Mouse (Mus musculus): ENCODE measurements around the gene Atp2c2. TPM values are rescaled to one million over a fixed set of nuclear protein-coding genes. Genes with fewer than 3 reads are reported as not detected.

The Atp2c2 gene
- total and polyA plus RNA-seq, 3 experiments, result 0.27 to 0.58 TPM; not detected in 1

GRCm38 (mm10) chr8:119715221-119715620 lies 15.4 kb downstream of the Atp2c2 start:
- Histone ChIP-seq H3K9me3 (replicated peaks; ENCODE audit: insufficient read depth, low read length) (no peaks in the 10 kb centered on the region), H3K36me3 (ENCODE audit: control insufficient read depth in 1 of 2, insufficient read depth in 2 of 2, low read length in 2 of 2) (no peaks in the 10 kb centered on the region; a peak in 1 of 4 replicates), H3K79me2 (ENCODE audit: control insufficient read depth, insufficient read depth, low read length, poor library complexity) (no peaks in the 10 kb centered on the region), H3K4me3 (ENCODE audit: control insufficient read depth in 1 of 2, insufficient read depth in 1 of 2, low read depth in 2 of 2, low read length in 2 of 2) (no peak overlapping the region), H3K27ac (ENCODE audit: control insufficient read depth, low read depth, low read length) (no peak overlapping the region), H3K4me1 (ENCODE audit: control insufficient read depth in 1 of 2, insufficient read depth in 2 of 2, low read length in 2 of 2) (peaks cover 0 to 5% of the 10 kb centered on the region in 2 experiments; a peak in 2 of 4 replicates), H3K9ac (ENCODE audit: control insufficient read depth, low read depth, low read length, poor library complexity, severe bottlenecking) (no peak overlapping the region), H3K27me3 (ENCODE audit: control insufficient read depth in 1 of 2, insufficient read depth in 2 of 2, low read length in 2 of 2) (peaks cover 6 to 17% of the 10 kb centered on the region in 2 experiments; a peak in 3 of 4 replicates)
- no peak for TF ChIP-seq POLR2AphosphoS5 (IDR thresholded peaks at IDR 0.05; ENCODE audit: borderline replicate concordance, low read depth, low read length)
- no peak for TF ChIP-seq POLR2AphosphoS2 (IDR thresholded peaks at IDR 0.05; ENCODE audit: low read length)
- TF ChIP-seq ZMIZ1 (IDR thresholded peaks at IDR 0.05; ENCODE audit: low read depth, low read length), result no peak
- TF ChIP-seq EP300 (IDR thresholded peaks at IDR 0.05; ENCODE audit: low read depth in 1 of 2, low read length in 2 of 2), result no peak
- TF ChIP-seq MAX (IDR thresholded peaks at IDR 0.05; ENCODE audit: low read length), result no peak
- TF ChIP-seq E2F4 (IDR thresholded peaks at IDR 0.05; ENCODE audit: borderline replicate concordance, low read depth, low read length), result no peak
- TF ChIP-seq ZKSCAN1 (IDR thresholded peaks at IDR 0.05; ENCODE audit: low read depth, low read length), result no peak
- no peak for TF ChIP-seq BHLHE40 (IDR thresholded peaks at IDR 0.05; ENCODE audit: borderline replicate concordance, low read depth, low read length)
- no peak for TF ChIP-seq KAT2A (conservative IDR thresholded peaks at IDR 0.05; ENCODE audit: low read depth, low read length)
- no peak for TF ChIP-seq NRF1 (IDR thresholded peaks at IDR 0.05; ENCODE audit: insufficient read depth, low read depth, low read length, poor library complexity, severe bottlenecking)
- no peak for TF ChIP-seq ELF1 (IDR thresholded peaks at IDR 0.05; ENCODE audit: low read depth, low read length)
- no peak for TF ChIP-seq SIN3A (IDR thresholded peaks at IDR 0.05; ENCODE audit: low read length)
- TF ChIP-seq ETS1 (IDR thresholded peaks at IDR 0.05; ENCODE audit: low read depth, low read length), result no peak
- TF ChIP-seq USF2 (IDR thresholded peaks at IDR 0.05; ENCODE audit: borderline replicate concordance in 1 of 2, insufficient read depth in 1 of 2, low read depth in 1 of 2, low read length in 2 of 2), result no peak
- TF ChIP-seq MYB (IDR thresholded peaks at IDR 0.05; ENCODE audit: low read depth, low read length), result no peak
- TF ChIP-seq ZC3H11A (IDR thresholded peaks at IDR 0.05; ENCODE audit: low read depth, low read length), result no peak
- TF ChIP-seq CHD1 (IDR thresholded peaks at IDR 0.05; ENCODE audit: low read depth, low read length), result no peak
- TF ChIP-seq MAZ (IDR thresholded peaks at IDR 0.05; ENCODE audit: low read depth, low read length), result no peak
- TF ChIP-seq RCOR1 (IDR thresholded peaks at IDR 0.05; ENCODE audit: low read depth, low read length), result no peak
- DNase-seq (ENCODE audit: low read depth, low spot score), result no peak

- Histone ChIP-seq H3K4me1 (ENCODE audit: control insufficient read depth in 1 of 2, insufficient read depth in 2 of 2, low read length in 2 of 2) (peaks cover 0 to 9% of the 10 kb centered on the region in 2 experiments; a peak in 2 of 4 replicates), H3K36me3 (ENCODE audit: control insufficient read depth in 1 of 2, insufficient read depth in 2 of 2, low read length in 2 of 2) (peaks cover 0 to 2% of the 10 kb centered on the region in 2 experiments; a peak in 2 of 4 replicates), H3K27me3 (ENCODE audit: control insufficient read depth in 1 of 2, insufficient read depth in 2 of 2, low read length in 2 of 2) (peaks cover 6 to 17% of the 10 kb centered on the region in 2 experiments; a peak in 3 of 4 replicates), H3K9ac (ENCODE audit: control insufficient read depth, low read depth, low read length, poor library complexity, severe bottlenecking) (no peak overlapping the region), H3K9me3 (replicated peaks; ENCODE audit: insufficient read depth, low read length) (no peaks in the 10 kb centered on the region), H3K27ac (ENCODE audit: control insufficient read depth, low read depth, low read length) (no peak overlapping the region), H3K79me2 (ENCODE audit: control insufficient read depth, insufficient read depth, low read length, poor library complexity) (no peaks in the 10 kb centered on the region), H3K4me3 (ENCODE audit: control insufficient read depth in 1 of 2, insufficient read depth in 1 of 2, low read depth in 2 of 2, low read length in 2 of 2) (no peak overlapping the region)
- DNase-seq (ENCODE audit: low read depth, low spot score), result no peak
- no peak for TF ChIP-seq EP300 (IDR thresholded peaks at IDR 0.05; ENCODE audit: low read depth in 1 of 2, low read length in 2 of 2)
- TF ChIP-seq ETS1 (IDR thresholded peaks at IDR 0.05; ENCODE audit: low read depth, low read length), result no peak
- TF ChIP-seq CHD2 (IDR thresholded peaks at IDR 0.05; ENCODE audit: low read length), result no peak
- no peak for TF ChIP-seq POLR2A (IDR thresholded peaks at IDR 0.05; ENCODE audit: control insufficient read depth in 1 of 2, insufficient read depth in 1 of 2, low read depth in 1 of 2, low read length in 2 of 2, poor library complexity in 1 of 2)
- no peak for TF ChIP-seq GATA1 (IDR thresholded peaks at IDR 0.05; ENCODE audit: low read depth, low read length)
- no peak for TF ChIP-seq RAD21 (IDR thresholded peaks at IDR 0.05; ENCODE audit: low read depth, low read length)
- no peak for TF ChIP-seq TAL1 (IDR thresholded peaks at IDR 0.05; ENCODE audit: low read length)
- no peak for TF ChIP-seq GABPA (IDR thresholded peaks at IDR 0.05; ENCODE audit: low read depth, low read length)
- no peak for TF ChIP-seq USF2 (IDR thresholded peaks at IDR 0.05; ENCODE audit: borderline replicate concordance in 1 of 2, insufficient read depth in 1 of 2, low read depth in 1 of 2, low read length in 2 of 2)
- no peak for TF ChIP-seq MAFK (IDR thresholded peaks at IDR 0.05; ENCODE audit: borderline replicate concordance, low read depth, low read length)
- no peak for TF ChIP-seq E2F4 (IDR thresholded peaks at IDR 0.05; ENCODE audit: borderline replicate concordance, low read depth, low read length)
- no peak for TF ChIP-seq USF1 (IDR thresholded peaks at IDR 0.05; ENCODE audit: low read depth, low read length)
- no peak for TF ChIP-seq TBP (IDR thresholded peaks at IDR 0.05; ENCODE audit: low read depth, low read length)
- no peak for TF ChIP-seq MYC (IDR thresholded peaks at IDR 0.05; ENCODE audit: low read depth, low read length)
- no peak for TF ChIP-seq POLR2AphosphoS2 (IDR thresholded peaks at IDR 0.05; ENCODE audit: low read length)
- TF ChIP-seq CTCF (IDR thresholded peaks at IDR 0.05 in 2 of 3, conservative IDR thresholded peaks at IDR 0.05 in 1 of 3; ENCODE audit: control insufficient read depth in 1 of 3, insufficient read depth in 1 of 3, low read depth in 2 of 3, low read length in 3 of 3, poor library complexity in 1 of 3, severe bottlenecking in 1 of 3), result no peak
- TF ChIP-seq ZMIZ1 (IDR thresholded peaks at IDR 0.05; ENCODE audit: low read depth, low read length), result no peak
Measured at GRCm38 (mm10) chr8:119716730-119717299, 17.0 kb downstream of the Atp2c2 start.
